Mouse (Mus musculus) forebrain, embryonic 16.5 days (tissue): Measurements from ENCODE around the gene Pdk4. TPM values are rescaled to one million over a fixed set of nuclear protein-coding genes. Genes with fewer than 3 reads are reported as not detected.

Experiments
- ATAC-seq: fragments of 200-750 bp; cut with Nextera tagmentation; 2 replicates; pipeline ENCODE4 v1.8.0; 2017; ENCODE audit warnings: mild to moderate bottlenecking, moderate library complexity
- H3K27ac ChIP-seq: fragments of 300-500 bp; sonication (generic); 2 replicates; pipeline ENCODE4 v1.5.1; 2014; ENCODE audit warnings: low read length, control low read depth
- H3K27me3 ChIP-seq: fragments of 300-500 bp; sonication (generic); replicated peaks from 2 replicates; pipeline ENCODE4 v1.6.1; 2014; ENCODE audit warnings: low read length; ENCODE audit not compliant: control insufficient read depth, insufficient read depth
- H3K36me3 ChIP-seq: fragments of 300-500 bp; sonication (generic); 2 replicates; pipeline ENCODE4 v1.6.1; 2014; ENCODE audit not compliant: control insufficient read depth, insufficient read depth
- H3K4me1 ChIP-seq: fragments of 300-500 bp; sonication (generic); replicated peaks from 2 replicates; pipeline ENCODE4 v1.6.1; 2014; ENCODE audit warnings: low read length; ENCODE audit not compliant: control insufficient read depth, insufficient read depth
- H3K4me2 ChIP-seq: fragments of 300-500 bp; sonication (generic); 2 replicates; pipeline ENCODE4 v1.6.1; 2014; ENCODE audit warnings: mild to moderate bottlenecking, low read length, control low read depth
- H3K4me3 ChIP-seq: fragments of 300-500 bp; sonication (generic); replicated peaks from 2 replicates; pipeline ENCODE4 v1.5.1; 2014; ENCODE audit warnings: mild to moderate bottlenecking, low read length, control low read depth
- H3K9ac ChIP-seq: fragments of 300-500 bp; sonication (generic); replicated peaks from 2 replicates; pipeline ENCODE4 v1.6.1; 2014; ENCODE audit warnings: low read depth, low read length, control low read depth
- H3K9me3 ChIP-seq: fragments of 300-500 bp; sonication (generic); 2 replicates; pipeline ENCODE4 v1.6.1; 2016; ENCODE audit warnings: low read length; ENCODE audit not compliant: control insufficient read depth
- WGBS: fragments of 180-500 bp; shearing (Covaris S2); extraction: QIAGEN DNeasy Blood & Tissue Kit; methylation state at CpG from one replicate; pipeline ENCODE4 v1.1.7; 2014; 5-methylcytosine and 5-hydroxymethylcytosine counted together
- polyA plus RNA-seq: library from polyadenylated mRNA; unstranded; fragments of >200 nt; fragmentation: Nextera tagmentation; extraction: Ambion mirVana; gene quantifications from 2 replicates; pipeline ENCODE4 v1.2.1, GENCODE M21; 2015

The Pdk4 gene
- polyA plus RNA-seq, 1 experiment from 2014 or later = 2.2 TPM

GRCm38 (mm10) chr6:5437757-5438156 lies 58.4 kb downstream of the Pdk4 start:
- Histone ChIP-seq H3K4me2 (no peak overlapping the region), H3K4me1 (peaks cover 3% of the 10 kb centered on the region; the same call in 1 of the 2 replicates), H3K9me3 (no peaks in the 10 kb centered on the region), H3K36me3 (no peaks in the 10 kb centered on the region), H3K9ac (no peak overlapping the region), H3K27ac (no peak overlapping the region), H3K27me3 (peaks cover 7% of the 10 kb centered on the region; the same call in 1 of the 2 replicates), H3K4me3 (no peak overlapping the region)
- no peak for ATAC-seq
- WGBS = 52% methylated on average over 4 of the region's 4 CpGs

- H3K27ac ChIP-seq = no peak overlapping the region
- no peak overlapping the region for H3K4me2 ChIP-seq
- peak; percentile 76 for ATAC-seq
- H3K9me3 ChIP-seq = no peaks in the 10 kb centered on the region
- no peaks in the 10 kb centered on the region for H3K4me1 ChIP-seq
- no peaks in the 10 kb centered on the region for H3K36me3 ChIP-seq
- no peak overlapping the region for H3K9ac ChIP-seq
- 28% methylated on average over 2 of the region's 2 CpGs for WGBS
- no peak overlapping the region for H3K4me3 ChIP-seq
- peaks cover 7% of the 10 kb centered on the region; the same call in 1 of the 2 replicates for H3K27me3 ChIP-seq
These were observed 62.2 kb downstream of the Pdk4 start for GRCm38 (mm10) chr6:5433887-5434286.

Other genes with a start within 250 kb of the Pdk4 start
- gene Pon3, start 240.0 kb downstream of the Pdk4 start, polyA plus RNA-seq = 2.6 and 3.5 TPM in 2 replicates
- gene Pon2, start 197.9 kb downstream of the Pdk4 start, polyA plus RNA-seq = 22.1 and 23.4 TPM in 2 replicates
- gene Asb4, start 112.9 kb downstream of the Pdk4 start, polyA plus RNA-seq = 10.8 and 16.4 TPM in 2 replicates
- gene Dync1i1, start 229.3 kb upstream of the Pdk4 start, polyA plus RNA-seq = 159 and 183 TPM in 2 replicates